Mouse (Mus musculus): ENCODE results near the gene Inhbc.

DNA sequence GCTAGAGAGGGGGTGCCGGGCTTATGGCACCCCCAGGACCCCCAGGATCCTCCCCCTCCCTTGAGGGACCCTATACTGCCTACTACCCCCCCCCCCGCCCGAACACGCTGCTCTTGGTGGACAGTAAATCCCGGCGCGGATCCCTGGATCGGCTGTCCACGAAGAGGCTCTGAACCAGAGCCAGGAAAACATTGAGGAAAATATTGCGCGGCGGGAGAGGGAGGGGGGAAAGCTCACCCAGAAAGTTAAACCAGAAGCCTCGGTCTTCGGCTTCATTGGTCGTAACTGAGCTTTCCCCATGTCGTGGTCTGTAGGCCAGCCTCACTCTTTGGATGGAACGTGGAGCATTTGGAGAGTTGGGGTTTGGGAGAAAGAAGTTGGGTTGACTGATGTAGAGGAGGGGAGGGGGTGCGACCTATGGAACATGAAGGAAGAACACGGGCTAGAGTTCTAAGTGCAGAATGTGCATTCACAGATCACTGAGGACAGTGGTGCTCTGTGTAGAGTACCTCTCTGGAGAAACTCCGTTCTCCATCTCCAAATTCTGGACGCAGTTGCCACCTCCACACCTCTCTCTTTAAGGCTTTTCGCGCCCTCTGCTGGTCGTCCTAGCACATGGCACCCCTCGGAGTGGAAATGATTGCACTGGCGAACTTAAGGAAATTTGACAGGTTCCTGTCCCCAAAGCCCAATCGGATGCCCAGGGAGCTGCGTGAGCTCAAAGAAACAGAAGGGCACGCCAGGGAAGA lies 28.2 kb downstream of the Inhbc start, which contains the start of gene Gli1:
- TF ChIP-seq POLR2A (IDR thresholded peaks at IDR 0.05; ENCODE audit: insufficient read depth, low read depth, low read length) = no peak
- peak; percentile 97 for TF ChIP-seq CTCF (IDR thresholded peaks at IDR 0.05)
